Mouse (Mus musculus) bone marrow, adult 2 months (tissue): ENCODE data around the gene Sel1l3.

Experiments used
- CTCF ChIP-seq: fragments of 200-500 bp; IDR thresholded peaks from 2 replicates; pipeline ENCODE4 v1.5.1; 2011; ENCODE audit warnings: low read length, control low read depth; ENCODE audit not compliant: control insufficient read depth, insufficient read depth
- POLR2A ChIP-seq: fragments of 200-500 bp; IDR thresholded peaks from 2 replicates; pipeline ENCODE4 v1.6.1; 2011; ENCODE audit warnings: low read depth, mild to moderate bottlenecking, control low read depth, low read length, borderline replicate concordance; ENCODE audit not compliant: control insufficient read depth

GRCm38 (mm10) chr5:53114616-53115267, 99.0 kb downstream of the Sel1l3 start:
- TF ChIP-seq CTCF (no peak), POLR2A (no peak)
